Mouse (Mus musculus): Measurements from ENCODE around the gene Maml2. TPM values are rescaled to one million over a fixed set of nuclear protein-coding genes. Genes with fewer than 3 reads are reported as not detected.

Maml2 gene
- polyA plus RNA-seq, 1 experiment from 2014 or later: 5.0 TPM

DNA sequence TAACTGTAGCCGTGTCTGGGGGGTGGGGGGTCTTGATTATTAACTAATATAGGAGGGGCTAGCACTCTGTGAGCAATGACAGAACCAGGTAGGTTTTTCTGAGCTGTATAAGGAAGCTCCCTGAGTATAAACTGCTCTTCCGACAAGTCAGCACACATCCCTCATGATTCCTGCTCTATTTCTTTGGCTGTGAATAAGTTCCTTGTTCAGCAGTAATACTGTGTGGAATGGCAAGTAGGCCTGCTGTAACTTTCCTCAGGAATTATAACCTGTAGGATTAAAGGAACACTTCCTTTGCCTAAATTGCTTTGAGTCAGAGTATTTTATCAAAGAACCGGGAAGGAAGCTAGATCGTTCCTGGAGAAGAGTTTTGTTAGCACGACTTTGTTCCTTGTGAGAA is 283.4 kb downstream of the Maml2 start:
- WGBS: 77% methylated on average over 5 of the region's 5 CpGs
- H3K4me1 ChIP-seq (ENCODE audit: control insufficient read depth, insufficient read depth, low read length): peaks cover 8% of the 10 kb centered on the region
- H3K36me3 ChIP-seq (ENCODE audit: control insufficient read depth, insufficient read depth, low read length): no peaks in the 10 kb centered on the region
- H3K27me3 ChIP-seq (replicated peaks; ENCODE audit: control insufficient read depth, insufficient read depth, low read length): no peaks in the 10 kb centered on the region
- H3K4me2 ChIP-seq (ENCODE audit: low read depth, low read length): no peak overlapping the region
- H3K9me3 ChIP-seq (ENCODE audit: control insufficient read depth, low read length): no peaks in the 10 kb centered on the region
- H3K4me3 ChIP-seq (ENCODE audit: low read length): no peak overlapping the region
- H3K27ac ChIP-seq (ENCODE audit: low read length): no peak overlapping the region
- no peak overlapping the region for H3K9ac ChIP-seq (ENCODE audit: low read depth, low read length)
- no peak for ATAC-seq

DNA sequence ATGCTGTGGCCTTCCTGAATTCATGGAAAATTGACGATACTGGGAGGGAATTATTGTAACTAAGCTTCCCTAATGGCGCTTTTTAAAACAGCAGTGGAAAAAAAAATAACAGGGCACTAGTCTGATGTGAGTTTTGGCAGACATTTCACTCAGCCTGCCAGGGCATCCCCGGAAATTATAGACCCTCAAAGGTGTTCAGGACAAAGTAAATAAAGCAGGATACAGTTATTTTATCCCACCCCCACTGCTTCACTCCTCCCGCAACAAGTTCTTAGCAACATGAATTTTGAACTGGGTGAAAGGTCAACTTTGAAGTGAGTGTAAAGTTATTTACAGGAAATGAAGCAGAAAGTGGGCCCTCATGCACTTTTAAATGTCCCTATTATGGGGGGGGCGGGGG is 286.2 kb downstream of the Maml2 start:
- Histone ChIP-seq H3K4me1 (ENCODE audit: control insufficient read depth, insufficient read depth, low read length) (peaks cover 25% of the 10 kb centered on the region), H3K9me3 (ENCODE audit: control insufficient read depth, low read length) (no peaks in the 10 kb centered on the region), H3K4me2 (ENCODE audit: low read depth, low read length) (no peak overlapping the region), H3K27ac (ENCODE audit: low read length) (no peak overlapping the region), H3K27me3 (replicated peaks; ENCODE audit: control insufficient read depth, insufficient read depth, low read length) (no peaks in the 10 kb centered on the region), H3K4me3 (ENCODE audit: low read length) (no peak overlapping the region), H3K9ac (ENCODE audit: low read depth, low read length) (no peak overlapping the region), H3K36me3 (ENCODE audit: control insufficient read depth, insufficient read depth, low read length) (no peaks in the 10 kb centered on the region)
- ATAC-seq: no peak
- 39% methylated on average over 5 of the region's 5 CpGs for WGBS

- H3K4me1 ChIP-seq (ENCODE audit: control insufficient read depth, insufficient read depth, low read length): peaks cover 25% of the 10 kb centered on the region
Observed at GRCm38 (mm10) chr9:13584435-13584834, 286.7 kb downstream of the Maml2 start.

GRCm38 (mm10) chr9:13587085-13587933 is 289.6 kb downstream of the Maml2 start:
- ATAC-seq: peak; percentile 82
- 40% methylated on average over 9 of the region's 9 CpGs for WGBS
- no peak overlapping the region for H3K4me3 ChIP-seq (ENCODE audit: low read length)

More at GRCm38 (mm10) chr9:13584435-13584834, 286.7 kb downstream of the Maml2 start:
- 71% methylated on average over 3 of the region's 3 CpGs for WGBS
- H3K4me3 ChIP-seq (ENCODE audit: low read length): no peak overlapping the region
- H3K27me3 ChIP-seq (replicated peaks; ENCODE audit: control insufficient read depth, insufficient read depth, low read length): no peaks in the 10 kb centered on the region
- no peak overlapping the region for H3K4me2 ChIP-seq (ENCODE audit: low read depth, low read length)
- H3K9ac ChIP-seq (ENCODE audit: low read depth, low read length): no peak overlapping the region
- no peak overlapping the region for H3K27ac ChIP-seq (ENCODE audit: low read length)
- H3K36me3 ChIP-seq (ENCODE audit: control insufficient read depth, insufficient read depth, low read length): no peaks in the 10 kb centered on the region
- ATAC-seq: no peak
- H3K9me3 ChIP-seq (ENCODE audit: control insufficient read depth, low read length): no peaks in the 10 kb centered on the region

DNA sequence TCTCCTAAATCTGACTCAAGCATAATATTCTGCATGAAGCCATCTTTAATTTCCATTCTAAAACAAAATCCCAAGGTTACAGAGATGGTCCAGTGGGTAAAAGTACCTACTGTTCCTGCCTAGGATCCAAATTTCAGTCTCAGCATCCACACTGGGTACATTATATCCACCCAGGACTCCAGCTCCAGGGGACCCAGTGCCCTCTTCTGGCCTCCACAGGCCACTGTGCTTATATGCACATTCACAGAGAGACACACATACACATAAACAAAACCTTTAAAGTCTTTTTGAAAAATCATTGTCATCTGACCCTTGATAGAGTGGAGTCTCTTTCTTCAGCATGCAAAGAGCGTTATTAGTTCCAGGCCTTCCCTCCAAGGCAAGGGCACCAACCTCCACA is 291.0 kb downstream of the Maml2 start:
- no peaks in the 10 kb centered on the region for H3K27me3 ChIP-seq (replicated peaks; ENCODE audit: control insufficient read depth, insufficient read depth, low read length)
- WGBS: 91% methylated on average over 1 of the region's 1 CpGs
- no peak overlapping the region for H3K4me2 ChIP-seq (ENCODE audit: low read depth, low read length)
- H3K36me3 ChIP-seq (ENCODE audit: control insufficient read depth, insufficient read depth, low read length): no peaks in the 10 kb centered on the region
- H3K9ac ChIP-seq (ENCODE audit: low read depth, low read length): no peak overlapping the region
- H3K9me3 ChIP-seq (ENCODE audit: control insufficient read depth, low read length): no peaks in the 10 kb centered on the region
- ATAC-seq: no peak
- no peak overlapping the region for H3K27ac ChIP-seq (ENCODE audit: low read length)
- H3K4me1 ChIP-seq (ENCODE audit: control insufficient read depth, insufficient read depth, low read length): peaks cover 25% of the 10 kb centered on the region
- H3K4me3 ChIP-seq (ENCODE audit: low read length): no peak overlapping the region

More at GRCm38 (mm10) chr9:13587085-13587933, 289.6 kb downstream of the Maml2 start:
- peaks cover 25% of the 10 kb centered on the region for H3K4me1 ChIP-seq (ENCODE audit: control insufficient read depth, insufficient read depth, low read length)
- no peak overlapping the region for H3K9ac ChIP-seq (ENCODE audit: low read depth, low read length)
- H3K4me2 ChIP-seq (ENCODE audit: low read depth, low read length): no peak overlapping the region
- H3K36me3 ChIP-seq (ENCODE audit: control insufficient read depth, insufficient read depth, low read length): no peaks in the 10 kb centered on the region
- H3K9me3 ChIP-seq (ENCODE audit: control insufficient read depth, low read length): no peaks in the 10 kb centered on the region
- H3K27ac ChIP-seq (ENCODE audit: low read length): peak overlapping the region; percentile 65
- no peaks in the 10 kb centered on the region for H3K27me3 ChIP-seq (replicated peaks; ENCODE audit: control insufficient read depth, insufficient read depth, low read length)

- H3K9ac ChIP-seq (ENCODE audit: low read depth, low read length): no peak overlapping the region
- H3K36me3 ChIP-seq (ENCODE audit: control insufficient read depth, insufficient read depth, low read length): no peaks in the 10 kb centered on the region
- H3K4me1 ChIP-seq (ENCODE audit: control insufficient read depth, insufficient read depth, low read length): peaks cover 5% of the 10 kb centered on the region; the same call in 1 of the 2 replicates
- no peak overlapping the region for H3K4me2 ChIP-seq (ENCODE audit: low read depth, low read length)
- WGBS: 85% methylated on average over 10 of the region's 10 CpGs
- H3K27me3 ChIP-seq (replicated peaks; ENCODE audit: control insufficient read depth, insufficient read depth, low read length): no peaks in the 10 kb centered on the region
- no peak overlapping the region for H3K4me3 ChIP-seq (ENCODE audit: low read length)
- H3K9me3 ChIP-seq (ENCODE audit: control insufficient read depth, low read length): no peaks in the 10 kb centered on the region
- ATAC-seq: no peak
- H3K27ac ChIP-seq (ENCODE audit: low read length): no peak overlapping the region
Observed at GRCm38 (mm10) chr9:13592701-13593100, 294.9 kb downstream of the Maml2 start.

DNA sequence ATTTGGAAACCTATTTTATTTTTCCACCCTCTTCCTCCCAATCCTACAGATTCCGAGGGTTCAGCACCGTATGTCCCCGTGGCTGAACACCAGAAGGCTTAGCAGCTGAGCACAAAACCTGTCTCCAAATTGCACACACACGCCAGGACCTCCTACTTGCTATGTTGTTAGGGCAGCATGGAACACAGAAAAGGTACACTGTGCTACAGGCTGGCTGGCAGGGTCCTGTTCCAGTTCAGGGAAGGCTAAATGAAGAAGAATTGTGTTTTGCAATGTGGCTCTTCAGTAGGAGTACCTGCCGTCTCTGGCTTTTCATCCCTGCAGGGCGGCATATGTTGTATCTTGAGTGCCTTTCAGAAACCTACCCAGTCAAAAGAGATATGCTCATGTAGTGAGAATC is 300.0 kb downstream of the Maml2 start:
- no peaks in the 10 kb centered on the region for H3K9me3 ChIP-seq (ENCODE audit: control insufficient read depth, low read length)
- no peak overlapping the region for H3K4me3 ChIP-seq (ENCODE audit: low read length)
- H3K9ac ChIP-seq (ENCODE audit: low read depth, low read length): no peak overlapping the region
- H3K27me3 ChIP-seq (replicated peaks; ENCODE audit: control insufficient read depth, insufficient read depth, low read length): no peaks in the 10 kb centered on the region
- WGBS: 86% methylated on average over 6 of the region's 6 CpGs
- ATAC-seq: no peak
- H3K4me1 ChIP-seq (ENCODE audit: control insufficient read depth, insufficient read depth, low read length): no peaks in the 10 kb centered on the region
- H3K27ac ChIP-seq (ENCODE audit: low read length): no peak overlapping the region
- no peaks in the 10 kb centered on the region for H3K36me3 ChIP-seq (ENCODE audit: control insufficient read depth, insufficient read depth, low read length)
- no peak overlapping the region for H3K4me2 ChIP-seq (ENCODE audit: low read depth, low read length)

GRCm38 (mm10) chr9:13598596-13599333 is 301.0 kb downstream of the Maml2 start:
- Histone ChIP-seq H3K36me3 (ENCODE audit: control insufficient read depth, insufficient read depth, low read length) (no peaks in the 10 kb centered on the region), H3K4me2 (ENCODE audit: low read depth, low read length) (no peak overlapping the region), H3K27ac (ENCODE audit: low read length) (no peak overlapping the region), H3K27me3 (replicated peaks; ENCODE audit: control insufficient read depth, insufficient read depth, low read length) (no peaks in the 10 kb centered on the region), H3K4me1 (ENCODE audit: control insufficient read depth, insufficient read depth, low read length) (no peaks in the 10 kb centered on the region), H3K4me3 (ENCODE audit: low read length) (no peak overlapping the region), H3K9me3 (ENCODE audit: control insufficient read depth, low read length) (no peaks in the 10 kb centered on the region), H3K9ac (ENCODE audit: low read depth, low read length) (no peak overlapping the region)
- no peak for ATAC-seq
- 74% methylated on average over 4 of the region's 4 CpGs for WGBS

GRCm38 (mm10) chr9:13599334-13599614 is 301.5 kb downstream of the Maml2 start:
- H3K9ac ChIP-seq (ENCODE audit: low read depth, low read length): no peak overlapping the region
- WGBS: 72% methylated on average over 3 of the region's 3 CpGs

More at GRCm38 (mm10) chr9:13599334-13599614, 301.5 kb downstream of the Maml2 start:
- no peaks in the 10 kb centered on the region for H3K36me3 ChIP-seq (ENCODE audit: control insufficient read depth, insufficient read depth, low read length)
- no peaks in the 10 kb centered on the region for H3K4me1 ChIP-seq (ENCODE audit: control insufficient read depth, insufficient read depth, low read length)
- no peak overlapping the region for H3K27ac ChIP-seq (ENCODE audit: low read length)
- H3K4me2 ChIP-seq (ENCODE audit: low read depth, low read length): no peak overlapping the region
- H3K4me3 ChIP-seq (ENCODE audit: low read length): no peak overlapping the region
- no peaks in the 10 kb centered on the region for H3K9me3 ChIP-seq (ENCODE audit: control insufficient read depth, low read length)
- no peak for ATAC-seq
- H3K27me3 ChIP-seq (replicated peaks; ENCODE audit: control insufficient read depth, insufficient read depth, low read length): no peaks in the 10 kb centered on the region

Measured in intestine, embryonic 16.5 days (tissue).